Mouse (Mus musculus) cerebellum, adult (tissue): ENCODE measurements at regions not wholly inside any gene's neighbourhood (a gene's known extent, or its start where the extent isn't known, plus 50 kb on each side); places are given as distances from the start of the nearest gene placed in this dataset.
A peak's percentile ranks its signal among the peaks of the same experiment; 100 is the strongest.

Experiments used
- ATAC-seq: cut with Nextera tagmentation; 2 replicates; pipeline ENCODE4 v1.9.2; 2017; ENCODE audit warnings: mild to moderate bottlenecking, moderate library complexity, mixed read lengths; ENCODE audit not compliant: insufficient number of reproducible peaks, low FRiP score, low TSS enrichment

DNA sequence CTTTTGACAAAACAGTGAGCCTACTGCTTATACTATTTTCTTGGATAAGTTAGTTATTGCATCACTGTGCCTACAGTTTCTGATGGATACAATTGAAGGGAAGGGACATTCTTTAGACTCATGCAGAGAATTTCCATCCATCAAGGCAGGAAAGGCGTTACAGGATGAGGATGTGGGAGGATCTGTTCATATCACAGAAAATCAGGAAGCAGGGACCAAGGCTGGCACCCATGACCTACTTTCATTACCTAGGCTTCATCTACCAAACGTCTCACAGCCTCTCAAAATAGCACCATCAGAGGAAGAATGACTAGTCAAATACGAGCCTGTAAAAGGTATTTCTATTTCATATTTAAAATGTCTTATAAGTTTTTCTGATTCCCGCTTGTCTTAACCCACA, 56.4 kb downstream of the Fam181b start:
- ATAC-seq, result no peak

DNA sequence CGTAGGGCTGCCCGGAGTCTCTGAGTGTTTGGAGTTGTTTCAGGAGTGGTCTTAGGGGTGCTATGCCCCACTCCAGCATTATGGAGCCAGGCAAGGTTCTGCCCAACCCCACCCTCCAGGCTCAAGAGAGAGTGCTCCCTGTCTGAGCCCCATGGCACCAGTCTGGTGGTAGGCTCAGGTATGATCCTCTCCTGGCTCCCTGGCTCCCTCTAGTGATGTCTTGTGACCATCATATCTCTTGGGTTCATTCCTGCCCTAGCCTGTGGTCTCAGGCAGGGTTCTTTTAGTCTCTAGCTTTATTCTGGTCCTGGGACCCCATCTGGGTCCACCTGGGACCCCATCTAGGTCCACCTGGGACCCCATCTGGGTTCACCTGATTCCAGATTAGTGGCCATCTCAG, 67.7 kb downstream of the Fam181b start:
- ATAC-seq, result 0 out of 2 replicates have a peak, but pooled peaks have one; percentile 31

DNA sequence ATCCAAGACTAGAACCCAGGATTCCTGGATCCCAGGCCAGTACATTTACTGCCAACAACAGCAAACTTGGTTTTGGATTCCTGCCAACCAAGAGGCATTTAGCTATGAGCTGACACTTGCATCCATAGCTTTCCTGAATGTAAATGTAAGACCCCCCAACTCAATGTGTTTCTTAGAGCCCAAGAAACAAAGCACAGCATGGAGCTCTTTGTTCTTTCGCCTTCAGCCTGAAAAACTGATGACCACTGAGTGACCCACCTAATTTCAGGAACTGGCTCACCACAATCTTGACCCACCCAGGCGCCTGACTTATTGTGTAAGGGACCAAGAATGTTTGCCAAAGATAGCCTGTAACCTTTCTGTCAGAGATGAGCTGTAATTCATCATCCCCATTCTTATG, 71.7 kb downstream of the Fam181b start:
- no peak for ATAC-seq

DNA sequence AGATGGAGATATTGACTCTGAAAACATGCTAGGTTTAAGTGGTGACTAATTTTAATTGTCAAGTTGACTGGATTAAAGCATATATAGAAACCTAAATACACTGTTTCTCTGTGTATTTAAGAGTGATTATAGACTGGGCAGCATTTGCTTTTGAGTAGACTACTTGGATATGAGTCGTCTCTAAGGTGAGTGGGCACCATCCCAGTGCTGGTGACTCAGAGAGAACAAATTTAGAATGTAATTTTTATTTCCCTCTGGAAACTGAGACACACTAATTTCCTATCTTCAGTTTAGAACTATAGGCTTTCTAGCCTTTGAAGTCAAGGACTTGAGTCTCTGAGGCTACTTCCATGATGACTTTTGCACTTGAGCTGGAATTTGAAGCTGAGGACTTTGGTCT, 117.4 kb downstream of the Fam181b start:
- ATAC-seq, result no peak
